Comparison of ENCODE assay signal across 22 mouse cellular contexts in genomic region chr16:37929626-37930025, GRCm38 (mm10). TPM values are rescaled to one million over a fixed set of nuclear protein-coding genes. Genes with fewer than 3 reads are reported as not detected.
A peak's percentile ranks its signal among the peaks of the same experiment; 100 is the strongest.
DNase-seq lines count a peak whose midpoint lies in the region; ATAC-seq and TF ChIP-seq lines count a peak whose summit lies in the region.
"Had no signal": no experiment of that assay in that cellular context is flagged by ENCODE, and none has a peak within 500 bp of the region (broad histone marks: within the 10 kb centered on the region; RNA-seq: fewer than 3 reads in every experiment).

No protein-coding gene starts in this region.

- H3K4me3 ChIP-seq in forebrain, embryonic 13.5 days: no peak overlapping the region
- H3K4me3 ChIP-seq in forebrain, embryonic 14.5 days (ENCODE audit: low read depth, low read length): no peak overlapping the region
- H3K4me3 ChIP-seq in lung, embryonic 14.5 days (ENCODE audit: low read depth, low read length): no peak overlapping the region
- H3K4me3 ChIP-seq in stomach, postnatal 0 days (ENCODE audit: low read depth, low read length): no peak overlapping the region
- H3K4me3 ChIP-seq: heart, embryonic 12.5 days; hindbrain, embryonic 10.5 days; limb, embryonic 10.5 days; liver, embryonic 15.5 days had no signal

- no peaks in the 10 kb centered on the region for H3K9me3 ChIP-seq in forebrain, embryonic 13.5 days (replicated peaks)
- no peaks in the 10 kb centered on the region; the same call in 1 of the 2 replicates for H3K9me3 ChIP-seq in forebrain, embryonic 14.5 days (replicated peaks; ENCODE audit: control insufficient read depth, low read length)
- H3K9me3 ChIP-seq in lung, embryonic 14.5 days (ENCODE audit: low read depth, low read length): no peaks in the 10 kb centered on the region; the same call in 1 of the 2 replicates
- H3K9me3 ChIP-seq in stomach, postnatal 0 days (ENCODE audit: control insufficient read depth, low read length): no peaks in the 10 kb centered on the region
- H3K9me3 ChIP-seq: limb, embryonic 10.5 days; liver, embryonic 15.5 days had no signal

- peaks cover 6% of the 10 kb centered on the region for H3K36me3 ChIP-seq in forebrain, embryonic 13.5 days (ENCODE audit: poor library complexity, severe bottlenecking)
- H3K36me3 ChIP-seq in forebrain, embryonic 14.5 days (ENCODE audit: control insufficient read depth, insufficient read depth, low read length): no peaks in the 10 kb centered on the region
- H3K36me3 ChIP-seq in lung, embryonic 14.5 days (ENCODE audit: insufficient read depth): no peaks in the 10 kb centered on the region
- H3K36me3 ChIP-seq in stomach, postnatal 0 days (ENCODE audit: control insufficient read depth, insufficient read depth, low read length): no peaks in the 10 kb centered on the region
- H3K36me3 ChIP-seq: heart, embryonic 12.5 days; hindbrain, embryonic 10.5 days; limb, embryonic 10.5 days; liver, embryonic 15.5 days had no signal

- peaks cover 37% of the 10 kb centered on the region for H3K4me1 ChIP-seq in forebrain, embryonic 13.5 days
- H3K4me1 ChIP-seq in forebrain, embryonic 14.5 days (ENCODE audit: control insufficient read depth, insufficient read depth, low read length): peaks cover 29% of the 10 kb centered on the region
- no peaks in the 10 kb centered on the region for H3K4me1 ChIP-seq in lung, embryonic 14.5 days (ENCODE audit: insufficient read depth)
- no peaks in the 10 kb centered on the region for H3K4me1 ChIP-seq in stomach, postnatal 0 days (replicated peaks; ENCODE audit: control insufficient read depth, insufficient read depth)
- H3K4me1 ChIP-seq: limb, embryonic 10.5 days; liver, embryonic 15.5 days had no signal

- H3K9ac ChIP-seq in forebrain, embryonic 13.5 days: no peak overlapping the region
- no peak overlapping the region for H3K9ac ChIP-seq in forebrain, embryonic 14.5 days (ENCODE audit: low read length)
- no peak overlapping the region for H3K9ac ChIP-seq in lung, embryonic 14.5 days
- H3K9ac ChIP-seq in stomach, postnatal 0 days (ENCODE audit: low read length): no peak overlapping the region
- H3K9ac ChIP-seq: heart, embryonic 12.5 days; liver, embryonic 15.5 days had no signal

- ATAC-seq in forebrain, embryonic 13.5 days: no peak
- no peak for ATAC-seq in forebrain, embryonic 14.5 days
- no peak for ATAC-seq in lung, embryonic 14.5 days (ENCODE audit: insufficient read depth)
- ATAC-seq in stomach, postnatal 0 days (ENCODE audit: low FRiP score, low TSS enrichment): no peak
- ATAC-seq: CD4-positive, CD25-positive, alpha-beta regulatory T cell, adult 4 months had no signal

- TF ChIP-seq CTCF in lung, embryonic 14.5 days (IDR thresholded peaks at IDR 0.05; ENCODE audit: low read depth): peak; percentile 25; the same call in 1 of the 2 replicates
- TF ChIP-seq CTCF in stomach, postnatal 0 days (IDR thresholded peaks at IDR 0.05; ENCODE audit: low read depth): 0 out of 2 replicates have a peak, but pooled peaks have one; percentile 25

- no peaks in the 10 kb centered on the region for H3K27me3 ChIP-seq in forebrain, embryonic 13.5 days
- no peaks in the 10 kb centered on the region for H3K27me3 ChIP-seq in forebrain, embryonic 14.5 days (replicated peaks; ENCODE audit: control insufficient read depth, insufficient read depth, low read length)
- H3K27me3 ChIP-seq in lung, embryonic 14.5 days (ENCODE audit: insufficient read depth, low read length): no peaks in the 10 kb centered on the region
- H3K27me3 ChIP-seq in stomach, postnatal 0 days (ENCODE audit: control insufficient read depth, insufficient read depth, low read length): no peaks in the 10 kb centered on the region
- H3K27me3 ChIP-seq: heart, embryonic 12.5 days; liver, embryonic 15.5 days had no signal

- H3K4me2 ChIP-seq in forebrain, embryonic 13.5 days: no peak overlapping the region
- no peak overlapping the region for H3K4me2 ChIP-seq in forebrain, embryonic 14.5 days (ENCODE audit: low read length)
- no peak overlapping the region for H3K4me2 ChIP-seq in lung, embryonic 14.5 days
- no peak overlapping the region for H3K4me2 ChIP-seq in stomach, postnatal 0 days (replicated peaks; ENCODE audit: low read depth)
- H3K4me2 ChIP-seq: heart, embryonic 12.5 days; liver, embryonic 15.5 days; midbrain, embryonic 11.5 days had no signal

- no peak for TF ChIP-seq EP300 in stomach, postnatal 0 days (optimal IDR thresholded peaks at IDR 0.05)

- 0 out of 2 replicates have a peak overlapping the region, but pooled peaks have one; percentile 48 for H3K27ac ChIP-seq in forebrain, embryonic 13.5 days
- no peak overlapping the region; the same call in 1 of the 2 replicates for H3K27ac ChIP-seq in forebrain, embryonic 14.5 days (ENCODE audit: low read depth, low read length)
- H3K27ac ChIP-seq in lung, embryonic 14.5 days (ENCODE audit: low read depth): no peak overlapping the region
- H3K27ac ChIP-seq in stomach, postnatal 0 days (replicated peaks): no peak overlapping the region
- H3K27ac ChIP-seq: hindbrain, embryonic 10.5 days; limb, embryonic 10.5 days; liver, embryonic 15.5 days had no signal

- no peak for DNase-seq in forebrain, embryonic 14.5 days (ENCODE audit: low spot score)
- DNase-seq in lung, embryonic 14.5 days: no peak
- no peak for DNase-seq in lung, postnatal 4 days
- peak; percentile 74 for DNase-seq in R1 (ENCODE audit: low read depth, low spot score)
- no peak for DNase-seq in stomach, postnatal 0 days (ENCODE audit: low spot score)
- no peak for DNase-seq in Muller cell, postnatal 12 days (ENCODE audit: inconsistent ontology term)
- DNase-seq: cerebellum, adult 11-12 months; cerebellum, postnatal 25 days; gastrocnemius, postnatal 14 days; heart, adult 18-20 months; heart, postnatal 10 days; kidney, adult 18-20 months; kidney, postnatal 10 days; liver; spleen, adult 18-20 months had no signal

- WGBS in forebrain, embryonic 13.5 days: 83% methylated on average over 2 of the region's 2 CpGs
- 84% methylated on average over 2 of the region's 2 CpGs for WGBS in forebrain, embryonic 14.5 days
- WGBS in lung, embryonic 14.5 days: 77% methylated on average over 2 of the region's 2 CpGs
- 82% methylated on average over 2 of the region's 2 CpGs for WGBS in stomach, postnatal 0 days

RNA-seq across cellular contexts. Expression of gene Gpr156, which starts 13.3 kb away (rescaled TPM):
- 5.5 TPM in 2 replicates for polyA plus RNA-seq in forebrain, embryonic 13.5 days (2015; fragmentation: Nextera tagmentation; extraction: Ambion mirVana)
- 4.2 and 5.1 TPM in 2 replicates for polyA plus RNA-seq in forebrain, embryonic 14.5 days (2014; fragmentation: Nextera tagmentation; extraction: Ambion mirVana)
- polyA plus RNA-seq in lung, embryonic 14.5 days (2014; fragmentation: Nextera tagmentation; extraction: Ambion mirVana): 0.58 and 1.4 TPM in 2 replicates
- 0.07 TPM in 2 replicates for polyA plus RNA-seq in stomach, postnatal 0 days (2015; fragmentation: Nextera tagmentation; extraction: Ambion mirVana)
- polyA plus RNA-seq: CD4-positive, CD25-positive, alpha-beta regulatory T cell, adult 4 months; liver, embryonic 15.5 days had no signal
